Mouse (Mus musculus): ENCODE data around the gene Sdhb.

GRCm38 (mm10) chr4:140963941-140964597 is 3.1 kb downstream of the Sdhb start:
- TF ChIP-seq POLR2A (IDR thresholded peaks at IDR 0.05; ENCODE audit: low read depth, low read length) (no peak), CTCF (conservative IDR thresholded peaks at IDR 0.05; ENCODE audit: insufficient read depth, insufficient read length, low read depth, low read length) (no peak)
